Mouse (Mus musculus) heart, embryonic 10.5 days (tissue): ENCODE data around the gene Wdr86. TPM values are rescaled to one million over a fixed set of nuclear protein-coding genes. Genes with fewer than 3 reads are reported as not detected.
"Not testable (repeated sequence)": the region's sequence is repeated elsewhere in the genome, so short reads cannot be mapped to it uniquely, and the experiment has no call there.

ENCODE experiments used
- DNase-seq: peaks from one replicate; pipeline ENCODE4 v3.0.0-alpha.2; 2017; ENCODE audit warnings: low spot score
- H3K27ac ChIP-seq: fragments of 300-500 bp; sonication (generic); 2 replicates; pipeline ENCODE4 v1.5.1; 2016; ENCODE audit warnings: mild to moderate bottlenecking
- H3K27me3 ChIP-seq: fragments of 300-500 bp; sonication (generic); 2 replicates; pipeline ENCODE4 v1.6.1; 2016; ENCODE audit warnings: mild to moderate bottlenecking; ENCODE audit not compliant: poor library complexity, insufficient read depth, severe bottlenecking
- H3K36me3 ChIP-seq: fragments of 300-500 bp; sonication (generic); 2 replicates; pipeline ENCODE4 v1.6.1; 2016; ENCODE audit warnings: mild to moderate bottlenecking, moderate library complexity
- H3K4me1 ChIP-seq: fragments of 300-500 bp; sonication (generic); 2 replicates; pipeline ENCODE4 v1.6.1; 2016; ENCODE audit warnings: mild to moderate bottlenecking
- H3K4me3 ChIP-seq: fragments of 300-500 bp; sonication (generic); 2 replicates; pipeline ENCODE4 v1.5.1; 2016; ENCODE audit warnings: mild to moderate bottlenecking, moderate library complexity
- H3K9me3 ChIP-seq: fragments of 300-500 bp; sonication (generic); 2 replicates; pipeline ENCODE4 v1.6.1; 2016; ENCODE audit warnings: mild to moderate bottlenecking, moderate library complexity
- WGBS: fragments of 180-500 bp; shearing (Covaris S2); methylation state at CpG from one replicate; pipeline ENCODE4 v1.1.7; 2016; 5-methylcytosine and 5-hydroxymethylcytosine counted together
- polyA plus RNA-seq: library from polyadenylated mRNA; unstranded; fragments of >200 nt; fragmentation: Nextera tagmentation; extraction: Ambion mirVana; gene quantifications from 2 replicates; pipeline ENCODE4 v1.2.1, GENCODE M21; 2016

Gene Wdr86
- polyA plus RNA-seq, result 14.0 and 29.3 TPM in 2 replicates

GRCm38 (mm10) chr5:24730488-24730871 is at the start of gene Wdr86:
Wdr86 (minus strand) TSS chr5:24730727.
- H3K9me3 ChIP-seq, result no peaks in the 10 kb centered on the region
- DNase-seq, result no peak
- peak within 1 kb of the TSS; percentile 78 for H3K4me3 ChIP-seq
- no peaks in the 10 kb centered on the region for H3K36me3 ChIP-seq
- WGBS, result under 1% methylated on average over 23 of the region's 23 CpGs
- H3K27me3 ChIP-seq, result peaks cover 6% of the 10 kb centered on the region; the same call in 1 of the 2 replicates
- peak within 1 kb of the TSS; percentile 91 for H3K27ac ChIP-seq
- H3K4me1 ChIP-seq, result peaks cover 62% of the 10 kb centered on the region

- Histone ChIP-seq H3K36me3 (no peaks in the 10 kb centered on the region), H3K27me3 (peaks cover 14% of the 10 kb centered on the region; the same call in 1 of the 2 replicates), H3K9me3 (peaks cover 5% of the 10 kb centered on the region; the same call in 1 of the 2 replicates), H3K27ac (peak overlapping the region; percentile 80), H3K4me3 (no peak overlapping the region), H3K4me1 (peaks cover 34% of the 10 kb centered on the region)
- 47% methylated on average over 15 of the region's 15 CpGs for WGBS
- peak; percentile 76 for DNase-seq
Observed at GRCm38 (mm10) chr5:24779881-24780512, 49.5 kb upstream of the Wdr86 start.

DNA sequence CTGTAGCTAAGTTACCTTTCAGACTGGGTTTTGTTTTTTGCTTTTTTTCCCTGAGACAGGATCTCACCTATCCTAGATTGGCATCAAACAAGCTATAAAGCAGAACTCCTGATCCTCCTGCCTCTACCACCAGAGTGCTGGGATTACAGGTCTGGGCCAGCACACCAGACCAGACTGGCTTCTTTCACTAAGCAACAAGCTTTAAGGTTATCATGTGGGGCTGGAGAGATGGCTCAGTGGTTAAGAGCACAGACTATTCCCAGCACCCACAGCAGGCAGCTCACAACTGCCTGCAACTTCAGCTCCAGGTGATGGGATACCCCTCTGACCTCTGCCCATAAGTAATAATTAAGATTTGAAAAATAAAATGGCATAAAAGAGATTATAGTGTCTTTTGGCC is 48.8 kb upstream of the Wdr86 start:
- peak; percentile 55 for DNase-seq
- H3K4me3 ChIP-seq, result no peak overlapping the region
- no peaks in the 10 kb centered on the region for H3K36me3 ChIP-seq
- peaks cover 14% of the 10 kb centered on the region; the same call in 1 of the 2 replicates for H3K27me3 ChIP-seq
- no peaks in the 10 kb centered on the region for H3K9me3 ChIP-seq
- no peak overlapping the region for H3K27ac ChIP-seq
- peaks cover 34% of the 10 kb centered on the region for H3K4me1 ChIP-seq

DNA sequence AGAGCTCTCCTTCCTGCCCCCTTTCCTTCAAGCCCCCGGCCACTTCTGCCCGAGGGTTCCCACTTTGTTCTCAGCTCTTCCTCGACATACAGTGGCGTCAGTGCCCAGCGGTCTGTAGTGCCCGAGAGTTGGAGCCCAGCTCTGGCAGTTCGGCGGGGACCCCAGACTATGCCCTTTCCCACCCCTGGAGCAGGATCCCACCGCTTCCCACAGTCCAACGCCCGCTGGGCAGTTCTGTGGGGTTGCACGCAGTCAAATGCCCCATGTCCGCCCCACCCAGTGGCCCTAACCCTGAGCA is 48.3 kb upstream of the Wdr86 start:
- WGBS, result 41% methylated on average over 13 of the region's 13 CpGs
- Histone ChIP-seq H3K27ac (peak overlapping the region; percentile 60), H3K4me1 (peaks cover 34% of the 10 kb centered on the region), H3K9me3 (no peaks in the 10 kb centered on the region), H3K4me3 (peak overlapping the region; percentile 29), H3K36me3 (no peaks in the 10 kb centered on the region), H3K27me3 (peaks cover 14% of the 10 kb centered on the region; the same call in 1 of the 2 replicates)
- peak; percentile 75 for DNase-seq

DNA sequence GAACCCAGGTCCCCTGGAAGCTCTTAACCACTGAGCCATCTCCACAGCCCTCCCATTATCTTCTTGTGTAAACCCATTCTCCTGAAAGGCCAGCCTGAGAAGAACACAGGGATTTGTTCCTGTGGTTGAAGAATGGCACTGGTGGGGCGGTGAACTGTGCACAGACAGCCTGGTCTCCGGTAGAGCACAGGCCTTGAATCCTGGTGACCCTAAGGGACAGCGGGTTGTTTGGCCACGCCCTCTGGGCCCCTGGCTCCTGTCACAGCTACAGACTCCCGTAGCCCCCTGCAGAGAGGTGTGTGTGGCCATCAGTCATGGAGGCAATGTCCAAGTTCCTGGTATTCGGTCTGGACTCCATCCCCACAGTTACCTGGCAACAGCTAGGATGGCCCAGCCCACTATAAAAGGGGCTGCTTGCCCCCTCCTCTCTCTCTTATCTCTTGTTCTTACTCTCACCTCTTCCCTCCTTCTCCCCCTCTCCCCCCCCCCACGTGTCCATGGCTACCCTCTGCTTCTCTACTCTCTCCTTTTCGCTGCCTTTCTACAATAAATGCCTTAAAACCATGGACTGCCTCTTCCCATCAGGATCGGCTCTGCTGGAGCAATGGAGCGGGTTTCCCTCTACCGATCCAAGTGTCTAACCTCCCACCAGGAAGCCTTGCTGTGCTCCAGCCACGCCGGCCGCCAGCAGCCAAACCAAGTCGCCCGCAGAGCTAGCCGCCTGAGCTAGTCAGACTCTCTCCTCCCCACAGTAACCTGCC is 47.7 kb upstream of the Wdr86 start:
- 16% methylated on average over 17 of the region's 17 CpGs for WGBS
- H3K4me3 ChIP-seq, result peak overlapping the region; percentile 29

DNA sequence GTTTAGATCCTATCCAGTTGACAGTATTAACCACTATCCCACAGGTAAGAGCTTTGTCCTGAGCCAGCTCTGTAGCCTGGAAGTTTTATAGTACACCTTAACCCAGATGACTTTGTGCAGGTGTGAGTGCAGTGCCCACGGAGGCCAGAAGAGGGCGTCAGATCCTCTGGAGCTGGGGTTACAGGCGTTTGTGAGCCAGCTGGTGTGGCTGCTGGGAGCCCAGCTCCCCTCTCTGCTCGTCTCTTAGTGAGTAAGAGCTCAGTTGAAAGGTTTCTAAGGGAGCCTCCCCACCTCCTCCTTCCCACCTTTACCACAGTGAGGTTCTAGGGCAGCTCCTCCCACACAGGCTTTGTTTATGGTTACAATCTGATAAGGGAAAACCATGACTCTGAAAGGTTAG is 46.2 kb upstream of the Wdr86 start:
- WGBS, result 60% methylated on average over 4 of the region's 4 CpGs
- peak; percentile 69 for DNase-seq
- no peaks in the 10 kb centered on the region for H3K9me3 ChIP-seq
- peaks cover 14% of the 10 kb centered on the region; the same call in 1 of the 2 replicates for H3K27me3 ChIP-seq
- no peak overlapping the region for H3K4me3 ChIP-seq
- H3K27ac ChIP-seq, result no peak overlapping the region
- no peaks in the 10 kb centered on the region for H3K36me3 ChIP-seq
- H3K4me1 ChIP-seq, result peaks cover 34% of the 10 kb centered on the region

More for the DNA sequence above, 47.7 kb upstream of the Wdr86 start:
- H3K4me1 ChIP-seq, result peaks cover 34% of the 10 kb centered on the region
- DNase-seq, result peak; percentile 65
- no peaks in the 10 kb centered on the region for H3K36me3 ChIP-seq
- H3K27ac ChIP-seq, result peak overlapping the region; percentile 60
- H3K27me3 ChIP-seq, result peaks cover 14% of the 10 kb centered on the region; the same call in 1 of the 2 replicates
- H3K9me3 ChIP-seq, result no peaks in the 10 kb centered on the region

DNA sequence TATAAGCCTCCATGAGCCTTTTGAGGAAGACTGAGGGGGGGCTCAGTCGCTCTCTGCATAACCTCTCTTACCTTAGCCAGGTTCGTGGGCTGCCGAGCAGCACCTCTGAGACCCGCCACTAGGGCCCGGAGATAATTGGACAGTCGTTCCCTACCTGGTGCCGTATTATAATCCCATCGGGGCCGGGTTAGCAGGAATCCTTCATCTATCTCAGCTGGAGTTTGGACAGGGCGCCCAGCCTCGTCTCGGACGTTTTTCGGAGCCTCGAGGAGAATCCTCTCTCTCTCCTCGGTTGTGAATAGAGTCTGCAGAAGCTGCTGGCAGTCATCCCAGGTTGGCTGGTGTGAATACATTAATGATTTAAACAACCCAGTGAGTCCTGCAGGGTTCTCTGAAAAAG is 44.0 kb upstream of the Wdr86 start:
- not testable (repeated sequence) for H3K4me3 ChIP-seq, H3K9me3 ChIP-seq, H3K27ac ChIP-seq, DNase-seq, H3K36me3 ChIP-seq
- WGBS, result 90% methylated on average over 16 of the region's 16 CpGs
- H3K27me3 ChIP-seq, result peaks cover 14% of the 10 kb centered on the region; the same call in 1 of the 2 replicates
- peaks cover 17% of the 10 kb centered on the region for H3K4me1 ChIP-seq

DNA sequence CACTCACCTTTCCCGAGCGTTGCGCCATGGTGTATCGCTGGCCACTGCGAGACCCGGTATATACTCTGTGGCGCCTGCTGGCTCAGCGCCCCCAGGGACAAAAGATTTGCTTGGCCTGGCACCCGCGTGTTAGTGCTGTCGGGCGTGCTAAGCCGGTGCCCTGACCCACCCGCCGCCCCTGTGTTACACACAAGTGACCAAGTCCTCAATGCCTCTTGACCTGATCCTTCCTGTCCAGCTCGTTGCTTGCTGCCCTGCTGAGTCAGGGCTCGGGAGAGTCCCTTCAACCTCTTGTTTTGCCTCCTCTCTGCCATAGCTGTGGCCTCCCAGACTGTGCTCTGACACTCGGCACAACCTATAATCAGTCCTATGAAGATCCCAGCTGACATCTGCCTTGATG is 27.3 kb upstream of the Wdr86 start, which contains the start of gene Crygn:
Gene Crygn (minus strand): TSS at position 193 of the 400 bp plus-strand sequence.
- Histone ChIP-seq H3K27me3 (no peaks in the 10 kb centered on the region), H3K9me3 (no peaks in the 10 kb centered on the region), H3K4me3 (no peak within 1 kb of the TSS), H3K27ac (peak within 1 kb of the TSS; percentile 59), H3K4me1 (peaks cover 52% of the 10 kb centered on the region), H3K36me3 (no peaks in the 10 kb centered on the region)
- 28% methylated on average over 18 of the region's 18 CpGs for WGBS
- no peak for DNase-seq

- Histone ChIP-seq H3K27ac (no peak overlapping the region), H3K4me3 (no peak overlapping the region), H3K36me3 (no peaks in the 10 kb centered on the region), H3K27me3 (no peaks in the 10 kb centered on the region), H3K4me1 (peaks cover 61% of the 10 kb centered on the region), H3K9me3 (no peaks in the 10 kb centered on the region)
- no peak for DNase-seq
- 50% methylated on average over 3 of the region's 3 CpGs for WGBS
Observed at GRCm38 (mm10) chr5:24756931-24757330, 26.4 kb upstream of the Wdr86 start.

GRCm38 (mm10) chr5:24752175-24752498 is 21.6 kb upstream of the Wdr86 start:
- Histone ChIP-seq H3K27me3 (no peaks in the 10 kb centered on the region), H3K27ac (peak overlapping the region; percentile 97), H3K36me3 (no peaks in the 10 kb centered on the region), H3K4me3 (peak overlapping the region; percentile 72), H3K4me1 (peaks cover 88% of the 10 kb centered on the region), H3K9me3 (no peaks in the 10 kb centered on the region)
- WGBS, result 0% methylated on average over 2 of the region's 2 CpGs
- no peak for DNase-seq

DNA sequence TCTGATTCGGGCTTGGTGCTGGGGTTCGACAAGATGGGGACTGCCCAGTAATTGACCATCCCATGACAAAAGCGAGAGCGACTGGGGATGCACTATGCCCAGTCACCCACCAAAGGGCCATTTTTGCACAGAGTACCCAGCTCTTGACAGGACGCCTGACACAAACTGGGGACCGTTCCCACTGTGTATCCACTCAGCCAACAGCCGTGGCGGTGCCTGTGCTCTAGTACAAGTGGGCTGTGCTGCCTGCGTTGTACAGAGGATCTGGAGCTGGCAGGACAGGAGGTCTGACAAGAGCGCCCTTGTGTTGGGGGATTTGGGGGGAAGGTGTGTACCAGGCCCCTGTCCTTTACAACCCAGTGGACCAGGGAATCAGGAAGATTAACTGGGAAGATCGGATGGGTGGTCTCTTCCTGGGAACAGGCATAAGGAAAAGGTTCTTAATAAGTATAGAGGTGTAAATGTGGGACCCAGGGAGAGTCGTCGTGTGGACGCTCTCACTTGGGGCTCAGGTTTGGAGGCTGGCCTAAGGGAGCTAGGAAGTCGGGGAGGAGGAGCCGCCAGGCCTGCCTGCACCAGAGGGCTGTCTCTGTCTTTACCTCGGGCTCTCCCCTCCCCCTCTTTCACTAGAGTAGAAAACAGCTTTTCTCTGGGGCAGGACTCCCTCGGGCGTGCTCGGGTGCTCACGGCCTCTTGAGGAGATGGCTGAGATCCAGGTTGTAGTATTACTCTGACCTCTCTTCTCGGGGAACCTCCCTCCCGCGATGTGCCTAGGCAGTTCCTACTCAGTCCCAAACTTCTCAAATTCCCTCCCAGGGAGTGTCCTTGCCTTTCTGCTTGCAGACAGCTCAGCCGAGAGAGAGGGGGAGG is 21.0 kb upstream of the Wdr86 start:
- Histone ChIP-seq H3K27ac (peak overlapping the region; percentile 97), H3K4me1 (peaks cover 91% of the 10 kb centered on the region), H3K9me3 (no peaks in the 10 kb centered on the region), H3K27me3 (no peaks in the 10 kb centered on the region), H3K36me3 (no peaks in the 10 kb centered on the region), H3K4me3 (peak overlapping the region; percentile 72)
- DNase-seq, result no peak
- 2% methylated on average over 25 of the region's 25 CpGs for WGBS

DNA sequence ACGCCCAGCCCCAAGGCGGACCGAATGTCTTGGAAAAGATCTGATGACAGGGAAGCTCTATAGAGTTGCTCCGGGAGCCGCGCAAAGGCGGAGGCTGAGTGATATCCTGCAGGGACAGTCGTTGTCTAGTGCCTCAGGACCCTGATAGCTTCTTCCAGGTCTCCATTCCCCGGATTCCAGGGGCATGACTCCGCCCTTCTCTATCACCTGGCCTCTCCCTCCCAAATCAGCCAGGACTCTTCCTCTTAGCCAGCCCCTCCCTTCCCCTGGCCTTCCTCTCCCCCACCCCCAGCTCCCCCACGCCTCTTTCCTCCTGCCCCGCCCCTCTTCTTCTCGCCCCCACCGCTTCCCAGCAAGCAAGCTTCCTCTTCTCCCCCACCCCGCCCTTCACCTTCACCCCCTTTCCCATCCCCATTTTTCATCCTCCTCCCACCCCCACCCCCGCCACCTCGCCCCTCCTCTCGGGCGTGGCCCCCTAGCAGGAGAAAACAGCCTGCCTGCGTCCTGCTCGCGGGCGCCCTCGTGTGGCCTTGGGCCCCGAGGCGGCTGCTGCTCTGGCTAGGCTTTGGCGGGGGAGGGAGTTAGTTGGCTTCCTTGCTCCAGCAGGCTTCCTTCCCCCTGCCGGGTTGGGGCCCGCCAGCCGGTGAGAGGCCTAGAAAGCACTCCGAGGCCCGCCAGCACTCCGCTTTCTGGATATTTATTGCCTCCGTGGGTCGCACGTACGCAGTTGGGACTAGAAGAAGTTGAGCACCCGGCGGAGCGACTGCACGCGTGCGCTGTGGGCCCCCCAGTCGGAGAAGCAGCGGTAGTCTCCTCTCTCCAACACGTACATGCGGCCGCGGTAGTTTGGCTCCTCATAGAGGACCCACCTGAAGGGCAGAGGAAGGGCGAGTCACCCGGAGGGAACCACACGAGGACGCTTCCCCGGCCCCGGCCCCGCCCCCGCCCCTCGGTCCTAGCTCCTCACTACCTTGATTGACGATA is 20.1 kb upstream of the Wdr86 start:
- peak; percentile 96 for DNase-seq
- WGBS, result under 1% methylated on average over 57 of the region's 59 CpGs

More for the DNA sequence above, 20.1 kb upstream of the Wdr86 start:
- Histone ChIP-seq H3K4me3 (peak overlapping the region; percentile 72), H3K4me1 (peaks cover 82% of the 10 kb centered on the region), H3K36me3 (no peaks in the 10 kb centered on the region), H3K9me3 (no peaks in the 10 kb centered on the region), H3K27ac (peak overlapping the region; percentile 97), H3K27me3 (no peaks in the 10 kb centered on the region)
